Mouse (Mus musculus): ENCODE measurements around the gene Kras.

Kras gene

DNA sequence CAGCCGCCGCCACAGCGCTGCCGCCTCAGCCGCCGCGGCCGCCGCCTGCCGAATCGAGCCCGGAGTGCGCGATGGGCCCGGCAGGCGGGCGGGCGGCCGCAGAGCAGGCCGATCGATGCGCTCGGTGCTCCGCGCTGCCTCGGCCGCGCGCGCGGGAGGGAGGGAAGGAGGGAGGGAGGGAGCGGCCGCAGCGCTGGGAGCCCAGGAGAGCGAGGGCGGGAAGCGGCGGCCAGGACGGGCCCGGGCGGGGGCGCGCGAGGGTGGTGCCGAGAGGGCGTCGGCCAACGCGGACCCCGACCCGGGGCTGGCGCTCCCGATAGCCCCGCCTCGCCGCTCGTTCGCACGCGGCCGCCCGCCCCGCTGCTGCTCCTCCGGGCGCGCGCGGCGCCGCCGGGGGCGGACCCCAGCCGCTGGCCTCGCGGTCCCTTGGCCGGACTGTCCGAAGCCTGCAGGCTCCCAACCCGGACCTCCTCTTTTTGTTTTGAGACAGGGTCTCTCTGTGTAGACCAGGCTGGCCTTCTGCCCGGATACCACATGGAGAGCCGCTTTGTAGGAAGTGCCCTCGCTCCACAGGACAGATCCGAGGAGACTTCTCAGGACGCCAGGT lies at the start of gene Kras:
TSS of gene Kras (minus strand) at position 55 of the 607 bp plus-strand sequence.
- in situ Hi-C loops (cut with MboI, MseI): loop anchor here (25.0 kb wide), 1 partner anchor 1262 kb away; the partner anchor contains the start of gene Itpr2

DNA sequence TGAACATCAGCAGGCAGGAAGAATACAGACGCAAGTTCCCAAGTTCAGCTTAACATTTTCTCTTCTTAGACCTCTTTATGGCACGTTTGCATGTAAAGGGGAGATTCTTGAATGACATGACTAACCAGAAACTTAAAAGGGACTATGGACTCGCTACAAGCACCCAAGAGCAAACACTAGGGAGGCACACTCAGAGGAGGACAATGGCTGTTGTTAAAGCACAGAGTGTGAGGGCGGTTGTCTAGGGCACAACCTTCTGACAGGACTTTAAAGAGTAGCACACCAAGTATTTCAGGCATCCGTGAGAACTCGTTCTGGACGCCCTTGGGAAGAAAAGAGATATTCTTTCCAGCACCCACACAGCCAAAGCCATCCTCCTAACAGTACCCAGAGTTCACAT lies 47.6 kb upstream of the Kras start:
- in situ Hi-C loops (cut with MboI, MseI): loop anchor here (5.0 to 25.0 kb wide), 2 partner anchors 40 to 690 kb away; no protein-coding TSS in a partner anchor

- in situ Hi-C loops (cut with MboI, MseI): loop anchor here (5.0 to 25.0 kb wide), 2 partner anchors 40 to 690 kb away; no protein-coding TSS in a partner anchor
Measured at GRCm38 (mm10) chr6:145296979-145297378, 46.9 kb upstream of the Kras start.

- in situ Hi-C loops (cut with MboI, MseI): loop anchor here (5.0 to 25.0 kb wide), 2 partner anchors 38 to 692 kb away; no protein-coding TSS in a partner anchor
Measured at GRCm38 (mm10) chr6:145295171-145295570, 45.1 kb upstream of the Kras start.

- in situ Hi-C loops (cut with MboI, MseI): loop anchor here (25.0 kb wide), 1 partner anchor 694 kb away; no protein-coding TSS in a partner anchor
Measured at GRCm38 (mm10) chr6:145293156-145293555, 43.1 kb upstream of the Kras start.

DNA sequence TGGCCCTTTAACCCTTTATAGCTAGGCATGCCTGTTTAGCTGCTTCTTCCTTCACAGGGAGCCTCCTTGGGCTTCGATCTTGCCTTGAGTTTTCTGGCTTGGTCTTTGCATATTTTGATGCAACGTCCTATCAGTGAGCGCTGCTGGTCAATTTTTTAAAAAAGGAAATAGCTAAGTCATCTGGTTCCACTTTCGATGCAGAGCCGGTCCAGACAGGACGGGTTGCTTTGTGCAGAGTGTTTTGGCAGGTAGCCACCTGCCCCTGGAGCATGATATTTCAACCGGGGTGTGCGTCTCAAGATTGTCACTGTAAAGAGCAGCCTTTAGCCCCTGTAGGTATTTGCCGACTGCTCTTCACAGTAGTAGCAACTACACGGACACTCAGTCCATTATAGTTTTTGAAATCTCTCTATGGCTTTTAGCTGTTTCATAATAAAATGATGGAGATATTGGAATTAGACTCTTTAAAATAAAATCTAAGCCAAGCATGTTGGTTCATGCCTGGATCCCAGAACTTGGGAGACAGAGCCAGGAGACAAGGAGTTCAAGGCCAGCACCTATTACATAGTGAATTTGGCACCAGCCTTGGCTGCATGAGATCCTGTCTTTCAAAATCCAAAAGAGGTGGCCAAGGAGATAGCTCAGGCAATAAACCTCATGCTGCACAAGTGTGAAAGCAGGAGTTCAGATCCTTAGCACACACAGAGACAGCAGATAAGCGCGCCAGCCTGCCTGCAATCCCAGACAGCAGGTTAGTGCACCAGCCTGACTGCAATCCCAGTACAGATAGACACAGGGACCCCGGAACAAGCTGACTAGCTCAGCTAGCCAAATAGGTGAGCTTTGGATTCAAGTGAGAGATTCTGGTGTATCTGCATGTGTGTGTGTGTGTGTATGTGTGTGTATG lies 41.6 kb upstream of the Kras start:
- in situ Hi-C loops (cut with MboI, MseI): loop anchor here (25.0 kb wide), 1 partner anchor 696 kb away; no protein-coding TSS in a partner anchor

DNA sequence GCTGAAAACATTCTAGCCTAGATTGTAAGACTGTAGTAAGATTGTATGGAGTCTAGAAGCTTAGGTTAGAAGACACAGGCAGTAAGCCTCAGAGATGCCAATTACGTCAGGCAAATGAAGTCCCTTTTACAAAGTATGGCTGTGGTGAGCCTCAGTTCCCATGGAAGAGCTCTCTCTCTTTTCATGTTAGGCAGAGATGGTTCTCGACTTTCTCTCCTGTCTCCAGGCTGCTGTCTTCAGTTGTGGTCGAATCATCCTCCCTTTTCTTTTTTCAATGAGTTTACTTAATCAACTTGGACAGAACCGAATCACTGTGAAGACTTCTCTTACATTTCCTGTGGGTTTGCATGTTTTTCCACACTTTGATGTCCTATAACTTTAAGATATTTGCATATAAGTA lies 35.6 kb upstream of the Kras start:
- in situ Hi-C loops (cut with MboI, MseI): loop anchor here (10.0 to 25.0 kb wide), 2 partner anchors 49 to 702 kb away; no protein-coding TSS in a partner anchor

GRCm38 (mm10) chr6:145284286-145284685 lies 34.2 kb upstream of the Kras start:
- in situ Hi-C loops (cut with MboI, MseI): loop anchor here (10.0 to 25.0 kb wide), 2 partner anchors 51 to 703 kb away; no protein-coding TSS in a partner anchor

DNA sequence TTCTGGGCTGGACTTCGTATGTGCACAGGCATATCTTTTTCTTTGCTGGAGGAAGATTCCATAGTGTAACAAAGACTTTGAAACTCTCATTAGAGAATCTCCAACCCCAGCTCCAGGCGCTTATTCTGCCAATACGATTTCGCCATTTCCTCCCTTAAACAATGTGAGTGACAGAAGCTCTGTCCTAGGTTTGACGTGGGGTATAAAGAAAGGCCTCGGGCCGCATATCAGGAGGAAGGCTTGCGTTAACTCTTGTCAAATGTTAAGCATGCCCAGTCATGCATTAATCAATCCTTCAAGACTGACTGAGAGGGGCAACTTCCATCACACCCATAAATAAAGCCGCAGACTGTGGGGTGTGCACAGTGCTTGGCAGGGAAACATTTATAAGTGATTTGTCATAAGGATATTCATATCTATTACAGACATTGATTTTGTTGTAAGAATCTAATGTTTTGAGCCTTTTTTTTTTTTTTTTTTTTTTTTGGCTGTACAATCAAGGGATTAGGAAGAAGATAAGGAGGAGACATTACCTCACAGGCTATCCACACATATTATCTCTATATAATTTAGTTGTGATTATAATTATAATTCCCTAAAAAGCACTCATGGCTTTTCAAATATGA lies 27.2 kb upstream of the Kras start:
- in situ Hi-C loops (cut with MboI, MseI): loop anchor here (5.0 to 25.0 kb wide), 2 partner anchors 635 to 710 kb away; no protein-coding TSS in a partner anchor

- in situ Hi-C loops (cut with MboI, MseI): loop anchor here (5.0 to 25.0 kb wide), 2 partner anchors 634 to 711 kb away; no protein-coding TSS in a partner anchor
Measured at GRCm38 (mm10) chr6:145276265-145276780, 26.3 kb upstream of the Kras start.

DNA sequence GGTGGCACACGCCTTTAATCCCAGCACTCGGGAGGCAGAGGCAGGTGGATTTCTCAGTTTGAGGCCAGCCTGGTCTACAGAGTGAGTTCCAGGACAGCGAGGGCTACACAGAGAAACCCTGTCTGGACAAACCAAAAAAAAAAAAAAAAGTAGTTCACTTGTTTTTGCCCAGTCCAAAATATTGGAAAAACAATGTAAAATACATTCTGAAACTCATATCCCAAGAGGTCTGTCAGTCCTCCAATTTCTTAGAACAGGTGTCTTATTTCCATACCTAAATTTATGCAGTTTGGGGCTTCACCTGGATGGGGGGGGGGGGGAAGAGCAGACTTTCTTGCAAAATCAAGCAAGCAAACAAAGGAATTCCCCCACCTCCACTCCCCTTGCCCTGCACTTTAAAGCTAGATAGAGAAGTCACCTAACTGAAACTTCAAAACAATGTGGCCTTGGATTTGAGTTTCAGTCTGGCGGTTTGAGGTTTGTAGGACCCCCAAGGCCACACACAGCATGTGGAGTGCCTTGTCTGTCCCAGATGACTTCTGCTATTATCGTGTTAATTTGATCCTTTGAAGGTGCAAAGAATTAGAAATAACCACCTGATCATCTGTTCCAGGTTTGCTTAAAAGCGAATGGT lies 25.7 kb upstream of the Kras start:
- in situ Hi-C loops (cut with MboI, MseI): loop anchor here (5.0 to 25.0 kb wide), 2 partner anchors 633 to 712 kb away; no protein-coding TSS in a partner anchor

DNA sequence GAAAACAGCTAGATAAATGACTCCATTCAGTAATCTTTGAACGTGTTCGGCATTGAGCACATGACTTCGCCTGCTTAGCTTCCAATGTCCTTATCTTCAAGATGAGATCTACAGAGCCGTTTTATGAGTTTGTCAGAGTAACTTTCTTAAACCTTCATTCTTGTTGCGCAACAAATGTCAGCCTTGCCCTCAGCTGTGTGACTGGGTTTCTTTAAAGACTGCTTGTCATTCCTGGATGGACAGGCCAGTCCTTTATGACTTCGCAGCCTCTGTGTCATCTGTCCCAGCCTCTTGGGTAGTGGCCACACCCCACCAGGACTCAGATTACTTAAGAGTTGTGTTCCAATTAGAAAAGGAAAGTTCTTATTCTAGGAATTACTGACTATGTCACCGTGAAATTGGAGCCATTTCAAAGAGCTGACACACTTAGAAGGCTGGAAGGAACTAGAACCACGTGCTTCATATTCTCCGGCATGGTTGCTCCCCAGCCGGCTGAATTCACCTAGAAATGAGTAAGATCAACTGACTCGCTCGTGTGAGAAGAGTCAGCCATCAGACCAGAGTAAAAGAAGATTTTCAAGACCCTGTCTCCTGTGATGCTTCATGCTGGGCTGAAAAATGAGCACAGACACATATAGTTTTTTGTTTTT lies 24.1 kb upstream of the Kras start:
- in situ Hi-C loops (cut with MboI, MseI): loop anchor here (25.0 kb wide), 1 partner anchor 1238 kb away; the partner anchor contains the start of gene Itpr2

GRCm38 (mm10) chr6:145272142-145272937 lies 22.3 kb upstream of the Kras start:
- in situ Hi-C loops (cut with MboI, MseI): loop anchor here (25.0 kb wide), 1 partner anchor 1240 kb away; the partner anchor contains the start of gene Itpr2

DNA sequence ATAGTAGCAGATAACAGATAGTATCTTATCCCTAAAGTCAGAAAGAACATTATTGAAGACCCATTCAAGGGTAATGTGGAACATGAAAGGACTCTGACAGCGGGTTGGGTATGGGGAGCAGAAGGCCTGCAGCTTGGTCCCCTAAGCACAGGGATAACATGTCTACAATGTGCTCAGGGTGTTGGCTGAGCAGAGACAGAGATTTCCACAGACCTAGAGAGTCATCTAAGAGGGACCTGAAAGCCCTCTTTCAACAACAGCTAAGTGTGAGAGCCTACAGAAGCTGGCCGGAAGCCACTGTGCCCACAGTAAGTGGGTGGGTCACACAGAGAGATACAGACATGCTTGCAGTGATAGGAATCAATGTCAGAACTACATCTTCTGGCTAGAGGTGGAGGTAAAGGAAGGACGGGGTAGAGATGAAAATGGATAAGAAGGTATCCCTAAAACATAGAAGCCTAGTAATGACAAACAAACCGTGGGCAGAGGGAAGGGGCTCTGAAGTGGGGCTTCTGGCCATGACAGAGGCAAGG lies 19.3 kb upstream of the Kras start:
- in situ Hi-C loops (cut with MboI, MseI): loop anchor here (25.0 kb wide), 1 partner anchor 1243 kb away; the partner anchor contains the start of gene Itpr2

GRCm38 (mm10) chr6:145267692-145268091 lies 17.7 kb upstream of the Kras start:
- in situ Hi-C loops (cut with MboI, MseI): loop anchor here (25.0 kb wide), 1 partner anchor 1245 kb away; the partner anchor contains the start of gene Itpr2

DNA sequence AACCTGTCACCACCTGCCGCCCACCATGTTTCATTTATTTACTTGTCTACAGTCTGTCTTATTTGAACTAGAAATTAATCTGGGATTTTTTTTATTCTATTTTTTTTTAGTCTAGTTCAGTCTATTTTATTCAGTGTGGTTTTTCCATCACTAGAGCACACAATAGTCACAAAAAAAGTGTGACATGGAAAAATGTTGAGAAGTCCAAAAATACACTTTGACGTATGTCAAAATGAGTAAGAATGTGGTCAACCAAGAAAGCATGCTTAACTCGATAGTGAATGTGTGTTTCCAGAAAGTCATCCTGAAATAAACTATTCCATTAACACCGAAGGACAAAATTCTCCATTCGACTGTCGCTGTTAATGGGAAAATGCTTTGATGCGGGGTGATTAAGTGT lies 12.3 kb upstream of the Kras start:
- in situ Hi-C loops (cut with MboI, MseI): loop anchor here (25.0 kb wide), 1 partner anchor 1250 kb away; the partner anchor contains the start of gene Itpr2

DNA sequence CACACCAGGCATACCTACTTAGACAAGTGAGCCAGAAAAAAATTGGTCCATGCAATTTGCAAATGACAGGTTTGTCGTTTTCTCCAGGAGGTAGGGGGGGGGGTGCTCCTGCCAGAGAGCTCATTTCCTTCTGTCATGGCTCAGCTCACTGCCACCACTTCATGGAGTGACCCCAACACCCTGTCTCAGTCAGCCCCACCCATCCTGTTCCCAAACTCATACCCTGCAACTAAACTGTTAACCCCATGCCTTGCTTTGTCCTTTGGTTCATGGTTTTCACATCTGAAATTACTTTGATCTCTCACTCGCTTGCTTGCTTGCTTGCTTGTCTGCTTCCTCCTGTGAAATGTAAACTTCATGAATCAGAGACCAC lies 6.6 kb upstream of the Kras start:
- in situ Hi-C loops (cut with MboI, MseI): loop anchor here (5.0 to 25.0 kb wide), 2 partner anchors 41 to 1256 kb away; partner anchors contain the start of gene Itpr2

DNA sequence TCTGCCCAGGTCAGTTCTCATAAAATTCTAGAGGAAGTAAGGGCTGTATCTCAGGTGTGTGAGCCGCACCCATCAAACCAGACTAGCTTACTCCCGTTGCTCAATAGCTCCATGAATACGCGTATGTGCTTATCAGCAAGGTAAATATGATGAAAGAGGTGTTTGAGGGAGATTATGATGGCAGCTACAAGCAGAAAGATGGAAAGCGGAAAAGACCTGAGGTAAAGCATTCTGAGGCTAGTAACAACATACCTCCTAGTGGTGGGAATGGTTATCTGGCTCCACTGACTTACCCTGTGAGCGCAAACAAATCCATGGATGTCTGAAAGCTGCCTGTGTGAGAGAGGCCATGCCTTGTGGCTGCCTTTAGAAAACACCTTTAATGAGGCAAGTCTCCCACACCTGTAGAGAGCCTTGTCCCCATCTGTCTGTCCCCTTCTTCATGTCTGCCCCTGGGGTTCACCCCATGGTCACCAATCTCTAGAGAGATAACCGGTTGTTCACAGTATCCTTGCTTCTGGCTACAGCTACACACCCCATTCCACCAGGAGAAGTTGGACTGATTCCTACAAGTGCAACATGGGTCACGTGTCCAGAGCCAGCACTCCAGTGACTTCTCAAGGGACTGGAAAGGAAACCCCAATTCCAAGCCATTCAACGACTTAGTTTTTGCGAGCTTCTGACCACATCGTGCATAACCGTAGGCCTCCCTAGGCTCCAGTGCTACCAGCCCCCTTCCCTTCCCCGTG lies 6.1 kb upstream of the Kras start:
- in situ Hi-C loops (cut with MboI, MseI): loop anchor here (5.0 to 25.0 kb wide), 2 partner anchors 41 to 1256 kb away; partner anchors contain the start of gene Itpr2

All from T-helper 2 cell (primary cell).